Mouse (Mus musculus) megakaryocyte, embryonic 14.5 days (primary cell): Measurements from ENCODE around the gene Farp1. TPM values are rescaled to one million over a fixed set of nuclear protein-coding genes. Genes with fewer than 3 reads are reported as not detected.
"Not testable (repeated sequence)": the region's sequence is repeated elsewhere in the genome, so short reads cannot be mapped to it uniquely, and the experiment has no call there.

Experiments
- H3K27me3 ChIP-seq: replicated peaks from 2 replicates; pipeline ENCODE3; 2012; ENCODE audit warnings: inconsistent platforms
- H3K36me3 ChIP-seq: replicated peaks from 2 replicates; pipeline ENCODE3; 2012; ENCODE audit warnings: low read length, inconsistent platforms, mixed read lengths
- H3K4me1 ChIP-seq: 2 replicates; pipeline ENCODE4 v1.6.1; 2012; ENCODE audit warnings: inconsistent platforms
- H3K4me3 ChIP-seq: replicated peaks from 2 replicates; pipeline ENCODE3; 2012; ENCODE audit warnings: moderate library complexity, mild to moderate bottlenecking, inconsistent platforms
- H3K9me3 ChIP-seq: 2 replicates; pipeline ENCODE4 v1.6.1; 2012; ENCODE audit warnings: inconsistent platforms
- FLI1 ChIP-seq: IDR thresholded peaks from 2 replicates; pipeline ENCODE4 v1.6.1; 2012; ENCODE audit warnings: low read length, inconsistent platforms, mixed read lengths
- GATA1 ChIP-seq: IDR thresholded peaks from 3 replicates; pipeline ENCODE4 v1.6.1; 2012; ENCODE audit warnings: mixed read lengths, low read length, inconsistent platforms, borderline replicate concordance
- polyA plus RNA-seq: library from polyadenylated mRNA; stranded (reverse); fragments of >175 nt; gene quantifications from 2 replicates; pipeline ENCODE4 v1.2.3, GENCODE M21; 2012; ENCODE audit warnings: low replicate concordance; ENCODE audit not compliant: insufficient read depth

Gene Farp1
- polyA plus RNA-seq, 1 experiment, result not detected

DNA sequence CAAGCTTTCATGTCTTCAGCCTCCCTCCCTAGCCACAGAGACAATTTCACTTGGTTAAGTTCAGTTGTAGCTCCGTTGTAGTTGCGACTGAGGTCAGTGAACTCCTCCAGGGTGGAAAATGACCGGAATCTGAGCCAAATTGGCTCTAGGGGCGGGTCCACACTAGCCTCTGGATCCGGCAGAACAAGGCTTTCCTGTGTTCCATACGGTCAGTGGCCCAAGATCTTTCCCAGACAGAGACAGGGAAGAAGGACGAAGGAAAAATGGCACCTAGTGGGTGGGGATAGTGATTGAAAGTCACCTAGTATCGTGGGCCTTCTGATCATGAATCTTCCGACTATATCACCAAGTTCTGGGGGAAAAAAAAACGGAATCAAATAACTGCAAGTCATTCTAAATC, 475 bp upstream of the Farp1 start:
- Histone ChIP-seq H3K4me3 (no peak overlapping the region), H3K36me3 (no peaks in the 10 kb centered on the region), H3K4me1 (peaks cover 15% of the 10 kb centered on the region), H3K9me3 (peaks cover 30% of the 10 kb centered on the region), H3K27me3 (peaks cover 71% of the 10 kb centered on the region)
- TF ChIP-seq FLI1 (no peak), GATA1 (no peak)

DNA sequence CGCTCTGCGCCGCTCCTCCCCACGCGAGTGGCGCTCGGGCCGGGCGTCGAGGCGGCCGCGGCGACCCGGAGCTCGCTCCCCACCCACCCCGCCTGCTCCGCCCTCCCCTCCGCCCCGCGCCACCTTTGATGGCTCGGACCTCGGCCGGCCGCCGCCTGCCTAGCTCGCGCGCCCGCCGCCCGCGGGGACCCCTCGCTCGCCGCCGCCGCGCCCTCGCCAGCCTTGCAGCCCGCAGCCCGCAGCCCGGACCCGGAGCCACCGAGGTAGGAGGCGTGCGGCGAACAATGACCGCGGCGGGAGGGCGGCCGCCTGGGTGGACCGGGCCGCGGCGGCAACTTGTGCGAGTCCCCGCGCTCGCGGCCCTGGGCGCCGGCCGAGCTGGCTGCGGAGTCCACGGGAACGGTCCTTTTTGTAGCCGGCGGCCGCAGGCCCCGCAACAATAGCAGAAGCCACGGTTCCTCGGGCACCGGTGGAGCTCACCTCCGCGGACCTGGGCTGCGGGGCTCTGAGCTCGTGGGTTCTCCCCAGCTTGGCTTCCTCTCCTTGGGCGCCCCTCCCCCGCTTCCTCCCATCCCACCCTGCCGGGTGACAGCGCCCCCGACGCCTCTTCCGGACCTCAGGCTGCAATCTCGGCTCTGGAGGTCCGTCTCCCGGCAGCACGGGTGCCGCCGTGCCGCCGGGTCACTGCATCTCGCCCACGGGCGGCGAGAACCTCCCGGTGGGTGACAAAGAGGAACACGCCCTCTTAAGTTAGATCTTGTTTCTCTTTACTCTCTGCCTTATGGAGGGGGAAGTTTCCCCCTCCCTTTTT, 868 bp downstream of the Farp1 start:
- Histone ChIP-seq H3K4me3 (peak overlapping the region; percentile 85), H3K27me3 (peaks cover 71% of the 10 kb centered on the region)
- TF ChIP-seq GATA1, result no peak

GRCm38 (mm10) chr14:121036612-121037221, 1.7 kb downstream of the Farp1 start:
- TF ChIP-seq GATA1, result no peak
- no peak for TF ChIP-seq FLI1
- no peaks in the 10 kb centered on the region for H3K36me3 ChIP-seq
- H3K4me1 ChIP-seq, result peaks cover 15% of the 10 kb centered on the region
- H3K9me3 ChIP-seq, result peaks cover 9% of the 10 kb centered on the region; the same call in 1 of the 2 replicates
- no peak overlapping the region for H3K4me3 ChIP-seq
- peaks cover 68% of the 10 kb centered on the region for H3K27me3 ChIP-seq

More for the DNA sequence above, 868 bp downstream of the Farp1 start:
- Histone ChIP-seq H3K36me3 (no peaks in the 10 kb centered on the region), H3K4me1 (peaks cover 15% of the 10 kb centered on the region), H3K9me3 (peaks cover 17% of the 10 kb centered on the region)

DNA sequence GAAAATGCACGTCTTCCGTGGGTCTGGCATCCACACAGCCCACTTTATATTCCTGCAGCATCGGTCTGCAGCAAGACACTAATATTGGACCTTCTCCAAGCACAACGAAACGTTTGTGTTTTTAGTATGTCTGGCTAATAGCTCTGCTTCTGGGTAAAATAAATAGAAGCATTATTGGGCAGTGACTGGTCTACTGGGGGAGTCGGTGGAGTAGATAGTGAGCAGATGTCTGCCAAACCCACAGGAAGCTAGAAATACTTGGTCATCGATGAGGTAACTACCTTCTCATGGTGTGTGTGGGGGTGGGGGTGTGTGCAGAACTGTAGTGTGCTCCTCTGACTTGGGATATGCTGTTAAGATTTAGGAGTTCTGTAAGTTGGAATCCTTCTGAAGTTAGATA, 2.3 kb downstream of the Farp1 start:
- peaks cover 15% of the 10 kb centered on the region for H3K4me1 ChIP-seq
- peaks cover 68% of the 10 kb centered on the region for H3K27me3 ChIP-seq
- H3K4me3 ChIP-seq, result no peak overlapping the region
- peaks cover 9% of the 10 kb centered on the region; the same call in 1 of the 2 replicates for H3K9me3 ChIP-seq
- no peaks in the 10 kb centered on the region for H3K36me3 ChIP-seq
- TF ChIP-seq FLI1 (no peak), GATA1 (no peak)

DNA sequence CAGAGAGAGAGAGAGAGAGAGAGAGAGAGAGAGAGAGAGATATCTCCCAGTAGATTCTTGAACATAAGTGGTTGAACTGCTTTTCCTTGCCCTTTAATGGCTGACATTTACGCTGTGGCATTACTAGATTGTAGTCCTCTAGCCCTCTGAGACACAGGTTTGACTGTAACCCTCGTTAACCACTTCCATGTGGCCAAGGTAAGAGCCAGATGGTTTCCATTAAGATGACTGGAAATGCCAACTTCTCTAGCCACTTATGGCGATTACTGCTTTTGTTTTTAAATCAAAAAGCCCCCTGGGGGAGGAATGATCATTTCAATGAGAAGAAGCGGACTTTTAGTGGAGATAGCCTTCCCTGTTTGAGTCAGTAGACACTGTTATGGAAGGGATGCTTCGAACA, 3.7 kb downstream of the Farp1 start:
- TF ChIP-seq GATA1 (no peak), FLI1 (no peak)
- peaks cover 15% of the 10 kb centered on the region for H3K4me1 ChIP-seq
- no peak overlapping the region for H3K4me3 ChIP-seq
- H3K27me3 ChIP-seq, result peaks cover 55% of the 10 kb centered on the region
- peaks cover 9% of the 10 kb centered on the region; the same call in 1 of the 2 replicates for H3K9me3 ChIP-seq
- no peaks in the 10 kb centered on the region for H3K36me3 ChIP-seq

- Histone ChIP-seq H3K27me3 (peaks cover 8% of the 10 kb centered on the region), H3K36me3 (no peaks in the 10 kb centered on the region), H3K4me3 (no peak overlapping the region), H3K9me3 (peaks cover 11% of the 10 kb centered on the region), H3K4me1 (no peaks in the 10 kb centered on the region)
- TF ChIP-seq GATA1, result no peak
Measured at GRCm38 (mm10) chr14:121044145-121044544, 9.1 kb downstream of the Farp1 start.

GRCm38 (mm10) chr14:121046313-121046961, 11.4 kb downstream of the Farp1 start:
- no peaks in the 10 kb centered on the region for H3K36me3 ChIP-seq
- peaks cover 4% of the 10 kb centered on the region for H3K4me1 ChIP-seq
- peaks cover 5% of the 10 kb centered on the region for H3K27me3 ChIP-seq
- H3K4me3 ChIP-seq, result no peak overlapping the region
- TF ChIP-seq FLI1 (no peak), GATA1 (no peak)
- H3K9me3 ChIP-seq, result peaks cover 11% of the 10 kb centered on the region

GRCm38 (mm10) chr14:121047780-121048179, 12.8 kb downstream of the Farp1 start:
- Histone ChIP-seq H3K9me3 (peaks cover 11% of the 10 kb centered on the region), H3K27me3 (peaks cover 5% of the 10 kb centered on the region), H3K4me1 (peaks cover 4% of the 10 kb centered on the region), H3K36me3 (no peaks in the 10 kb centered on the region), H3K4me3 (no peak overlapping the region)
- TF ChIP-seq GATA1 (no peak), FLI1 (no peak)

GRCm38 (mm10) chr14:121051002-121051401, 16.0 kb downstream of the Farp1 start:
- not testable (repeated sequence) for H3K4me1 ChIP-seq, H3K36me3 ChIP-seq, H3K9me3 ChIP-seq, H3K4me3 ChIP-seq, H3K27me3 ChIP-seq

- Histone ChIP-seq H3K9me3 (no peaks in the 10 kb centered on the region; the same call in 1 of the 2 replicates), H3K36me3 (no peaks in the 10 kb centered on the region), H3K4me1 (peaks cover 4% of the 10 kb centered on the region), H3K27me3 (no peaks in the 10 kb centered on the region), H3K4me3 (no peak overlapping the region)
- no peak for TF ChIP-seq FLI1
- no peak for TF ChIP-seq GATA1
Measured at GRCm38 (mm10) chr14:121053020-121053518, 18.1 kb downstream of the Farp1 start.
